Mouse (Mus musculus) thymus, postnatal 25 days (tissue): Measurements from ENCODE around the gene Dmp1.

Source experiments
- DNase-seq: peaks from one replicate; pipeline ENCODE4 v3.0.0; 2022

Dmp1 gene

GRCm38 (mm10) chr5:104263014-104263776, 60.8 kb downstream of the Dmp1 start:
- DNase-seq = no peak
